Mouse (Mus musculus) megakaryocyte, embryonic 14.5 days (primary cell): ENCODE results near the gene Cd160.

ENCODE experiments used
- FLI1 ChIP-seq: IDR thresholded peaks from 2 replicates; pipeline ENCODE4 v1.6.1; 2012; ENCODE audit warnings: low read length, inconsistent platforms, mixed read lengths
- GATA1 ChIP-seq: IDR thresholded peaks from 3 replicates; pipeline ENCODE4 v1.6.1; 2012; ENCODE audit warnings: mixed read lengths, low read length, inconsistent platforms, borderline replicate concordance

DNA sequence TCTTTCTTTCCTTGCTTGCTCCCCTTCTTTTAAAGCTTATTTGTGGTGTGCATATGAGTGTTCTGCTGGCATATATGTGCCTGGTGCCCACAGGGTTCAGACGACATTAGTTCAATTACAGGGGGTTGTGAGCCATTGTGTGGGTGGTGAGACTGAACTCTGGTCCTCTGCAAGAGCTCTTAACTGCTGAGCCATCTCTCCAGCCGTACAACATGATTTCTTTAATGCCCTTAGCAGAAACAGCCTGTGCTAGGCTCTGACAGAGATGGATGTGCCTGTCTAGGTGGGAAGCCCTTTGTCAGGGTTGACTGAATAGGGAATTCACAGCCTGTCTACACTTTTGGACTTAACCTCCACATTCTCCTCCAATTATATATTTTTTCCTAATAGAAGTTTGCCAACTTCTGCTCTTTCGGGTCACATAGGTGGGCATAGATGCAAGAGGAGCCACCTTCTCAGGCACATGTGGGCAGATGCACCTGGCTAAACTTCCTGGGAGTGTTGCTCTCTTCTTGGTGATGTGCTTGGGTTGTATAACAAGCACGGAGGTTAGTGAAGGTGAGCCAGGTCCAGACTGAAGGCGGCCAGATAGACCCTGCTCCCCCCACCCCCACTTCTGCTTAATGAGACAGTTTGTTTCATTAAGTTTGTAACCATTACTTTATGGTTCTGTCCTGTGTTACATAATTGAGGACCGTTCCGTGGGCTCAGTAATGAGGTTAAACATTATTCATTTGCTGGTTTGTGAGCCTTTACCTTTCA lies 5.6 kb upstream of the Cd160 start:
- TF ChIP-seq GATA1: no peak
- no peak for TF ChIP-seq FLI1
